Mouse (Mus musculus) urinary bladder, postnatal 4 days (tissue): ENCODE measurements at regions not wholly inside any gene's neighbourhood (a gene's known extent, or its start where the extent isn't known, plus 50 kb on each side); places are given as distances from the start of the nearest gene placed in this dataset.

ENCODE experiments used
- DNase-seq, 2 experiments: peaks; one replicate each; pipeline ENCODE4 v3.0.0; 2021 to 2022; ENCODE audit warnings: low spot score in 2 of 2

GRCm38 (mm10) chr8:103270035-103270434 is 484.6 kb upstream of the Cdh11 start:
- no peak for DNase-seq

DNA sequence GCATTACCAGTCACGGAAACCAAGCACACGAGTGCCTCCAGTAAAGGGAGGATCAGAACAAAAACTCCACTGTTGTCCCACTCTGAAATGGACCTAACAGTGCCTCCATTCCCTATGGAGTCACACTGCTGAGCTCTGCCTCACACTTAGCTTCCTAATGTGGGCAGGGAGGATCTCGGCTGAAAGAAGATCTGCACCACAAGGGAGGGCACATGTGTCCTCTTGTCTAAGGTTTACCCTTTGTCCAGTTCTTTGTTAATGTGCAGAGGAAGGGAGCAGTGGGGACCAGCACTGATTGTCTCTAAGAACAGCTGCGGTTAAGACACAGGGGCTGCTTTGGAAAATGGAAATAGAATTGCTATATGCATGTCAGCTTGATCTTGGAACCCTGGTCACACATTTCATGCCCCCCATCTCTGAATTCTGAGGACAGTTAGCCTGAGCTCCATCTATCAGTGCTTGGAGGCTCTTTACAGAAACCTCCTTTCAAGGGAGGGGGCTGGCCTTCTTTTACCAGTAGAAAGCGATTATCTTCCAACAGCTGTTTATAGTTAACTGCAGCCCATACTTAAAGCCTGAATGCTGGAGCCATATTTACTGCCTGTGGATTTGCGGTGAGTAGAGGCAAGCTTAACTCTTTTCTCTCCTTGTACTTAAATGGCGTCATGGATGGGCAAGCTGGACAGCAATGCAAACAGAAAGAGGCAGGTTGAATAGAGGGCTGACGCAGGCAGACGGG is 485.5 kb upstream of the Cdh11 start:
- no peak for DNase-seq

DNA sequence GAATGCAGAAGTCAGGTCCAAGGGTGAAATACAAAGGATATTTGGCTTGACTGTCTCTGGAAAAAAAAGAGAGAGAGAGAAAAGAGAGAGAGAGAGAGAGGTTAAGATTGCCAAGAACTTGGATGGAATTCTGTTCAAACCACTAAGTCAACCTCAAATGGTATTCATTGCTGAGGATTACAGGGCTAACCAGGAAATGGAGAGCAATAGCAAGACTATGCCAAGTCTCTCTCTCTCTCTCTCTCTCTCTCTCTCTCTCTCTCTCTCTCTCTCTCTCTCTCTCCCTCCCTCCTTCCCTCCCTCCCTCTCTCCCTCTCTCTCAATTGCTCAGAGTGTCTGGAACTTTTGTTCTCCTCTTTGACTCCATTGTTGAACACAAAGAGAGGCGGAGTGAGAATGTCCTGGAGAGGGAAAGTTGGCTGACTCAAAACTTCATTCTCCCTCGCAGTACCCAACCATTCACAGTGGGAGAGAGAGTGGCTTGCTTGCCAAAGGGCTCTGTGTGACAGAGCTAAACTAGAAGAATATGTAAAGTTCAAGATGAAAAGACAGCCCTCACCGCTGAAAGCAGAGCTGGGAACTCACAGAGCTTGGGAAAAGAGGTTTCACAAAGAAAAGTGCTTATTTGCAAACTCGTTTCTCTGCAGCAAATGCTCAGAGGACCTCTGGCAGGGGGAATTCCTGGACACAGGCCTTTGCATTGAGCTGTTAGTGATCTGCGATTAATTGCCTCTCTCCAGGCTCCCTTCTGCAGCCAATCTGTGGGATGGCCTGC is 487.1 kb upstream of the Cdh11 start:
- DNase-seq, result no peak

- DNase-seq, result no peak
Observed at GRCm38 (mm10) chr8:103273476-103273875, 488.0 kb upstream of the Cdh11 start.

GRCm38 (mm10) chr8:103281801-103282200 is 496.4 kb upstream of the Cdh11 start:
- no peak for DNase-seq

GRCm38 (mm10) chr8:103288561-103288974 is 503.1 kb upstream of the Cdh11 start:
- DNase-seq, result no peak

- no peak for DNase-seq
Observed at GRCm38 (mm10) chr8:103292896-103293295, 507.5 kb upstream of the Cdh11 start.

GRCm38 (mm10) chr8:103306476-103307183 is 521.2 kb upstream of the Cdh11 start:
- DNase-seq, result no peak

DNA sequence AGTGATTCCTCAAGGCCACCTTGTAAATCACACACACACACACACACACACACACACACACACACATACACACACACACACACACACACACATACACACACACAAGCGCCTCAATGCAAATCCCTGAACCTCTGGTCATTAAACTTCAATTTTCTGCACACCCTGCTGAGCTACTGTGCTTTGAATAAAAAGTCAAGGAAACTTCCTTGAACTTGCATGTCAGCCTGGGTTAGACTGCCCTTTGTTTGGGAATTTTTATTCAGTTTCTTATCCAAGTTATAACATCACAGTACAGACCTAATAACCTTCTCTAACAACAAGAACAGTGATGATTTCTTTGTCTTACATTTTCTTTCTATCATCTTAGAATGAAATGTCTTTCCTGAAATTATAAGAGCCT is 528.1 kb upstream of the Cdh11 start:
- DNase-seq, result no peak

GRCm38 (mm10) chr8:103314279-103315022 is 529.0 kb upstream of the Cdh11 start:
- no peak for DNase-seq

GRCm38 (mm10) chr8:103315742-103316141 is 530.3 kb upstream of the Cdh11 start:
- no peak for DNase-seq

DNA sequence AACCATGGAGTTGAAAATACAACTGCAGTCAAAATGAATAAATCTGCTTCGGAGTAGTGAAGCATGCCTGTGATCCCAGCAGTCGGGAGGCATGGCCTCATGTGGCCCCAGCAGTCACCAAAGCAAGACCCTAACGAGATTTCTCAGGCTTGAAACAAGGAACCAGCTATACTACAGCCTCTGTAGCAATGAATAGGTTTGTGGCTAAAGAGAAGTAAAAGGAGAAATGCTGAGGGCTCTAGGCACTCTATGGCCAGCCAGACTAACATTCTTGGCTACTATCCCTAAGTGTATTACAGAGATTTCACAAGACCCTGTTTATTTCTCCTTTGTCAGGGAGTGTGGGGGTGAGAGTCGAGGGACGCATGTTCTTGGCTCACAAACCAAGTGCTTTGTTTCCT is 531.2 kb upstream of the Cdh11 start:
- DNase-seq, result no peak

DNA sequence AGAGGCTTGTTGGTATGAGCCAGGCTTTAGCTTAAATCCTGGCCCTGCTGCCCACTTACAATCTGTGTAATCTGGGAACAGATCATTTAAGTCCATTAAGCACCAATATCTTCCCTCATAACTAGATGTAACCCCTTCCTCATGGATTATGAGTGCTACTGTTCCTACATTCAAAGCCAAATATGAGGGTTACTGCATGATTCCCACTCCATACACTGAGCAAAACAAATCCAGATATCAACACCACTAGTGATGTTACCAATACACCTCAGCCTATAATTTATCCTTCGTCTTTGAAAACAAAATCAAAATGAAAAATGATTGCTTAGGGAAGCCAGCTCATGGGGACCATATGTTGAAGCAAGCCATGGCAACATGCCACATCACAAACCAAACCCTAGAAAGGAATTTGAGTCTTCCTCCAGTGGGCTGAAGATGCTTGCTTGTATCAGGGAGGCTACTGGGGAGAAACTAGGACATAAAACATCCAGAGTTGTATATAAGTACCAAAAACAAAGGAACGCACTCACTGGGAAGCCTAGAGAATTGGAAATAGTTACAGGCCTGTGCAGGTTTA is 531.8 kb upstream of the Cdh11 start:
- no peak for DNase-seq

- no peak for DNase-seq
Observed at GRCm38 (mm10) chr8:103324016-103324665, 538.7 kb upstream of the Cdh11 start.

GRCm38 (mm10) chr8:103331415-103331814 is 546.0 kb upstream of the Cdh11 start:
- DNase-seq, result no peak

- DNase-seq, result no peak
Observed at GRCm38 (mm10) chr8:103337314-103337713, 551.9 kb upstream of the Cdh11 start.

GRCm38 (mm10) chr8:103339042-103339441 is 553.6 kb upstream of the Cdh11 start:
- DNase-seq, result no peak

DNA sequence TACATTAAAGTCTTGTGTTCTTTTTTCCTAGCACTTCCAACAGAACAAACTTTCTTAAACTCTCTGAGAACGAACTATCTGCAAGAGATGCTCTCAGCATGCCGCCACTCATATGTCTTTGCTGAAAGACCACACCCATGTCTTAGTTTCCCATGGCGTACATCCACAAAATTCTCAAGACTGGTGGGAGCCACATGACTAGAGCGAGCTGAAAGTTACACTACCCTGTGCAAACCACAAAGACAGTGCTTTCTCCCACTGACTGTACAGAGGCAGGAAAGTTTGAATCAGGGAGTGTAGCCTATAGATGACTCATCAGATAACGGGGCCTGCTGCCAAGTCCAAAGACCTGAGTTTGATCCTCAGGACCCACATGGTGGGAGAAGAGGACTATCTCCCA is 554.5 kb upstream of the Cdh11 start:
- DNase-seq, result no peak

DNA sequence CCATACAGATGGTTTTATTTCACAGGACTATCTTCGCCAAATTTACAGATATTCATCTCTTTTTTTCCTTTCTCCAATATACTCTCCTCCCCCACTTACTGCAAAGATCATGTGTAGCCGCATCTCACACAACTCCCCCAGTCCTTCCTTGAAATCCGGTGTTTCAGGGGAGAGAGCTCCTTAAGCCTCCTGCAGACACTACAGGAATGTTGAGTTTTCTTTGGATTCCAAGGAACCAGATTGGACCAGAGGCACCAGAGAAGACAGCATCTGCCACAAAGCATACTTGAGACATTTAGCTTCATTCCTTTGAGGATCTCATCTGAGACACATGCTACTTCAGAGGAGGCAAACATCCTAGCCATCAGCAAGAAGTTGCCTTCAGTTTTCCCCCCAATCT is 558.4 kb upstream of the Cdh11 start:
- no peak for DNase-seq

DNA sequence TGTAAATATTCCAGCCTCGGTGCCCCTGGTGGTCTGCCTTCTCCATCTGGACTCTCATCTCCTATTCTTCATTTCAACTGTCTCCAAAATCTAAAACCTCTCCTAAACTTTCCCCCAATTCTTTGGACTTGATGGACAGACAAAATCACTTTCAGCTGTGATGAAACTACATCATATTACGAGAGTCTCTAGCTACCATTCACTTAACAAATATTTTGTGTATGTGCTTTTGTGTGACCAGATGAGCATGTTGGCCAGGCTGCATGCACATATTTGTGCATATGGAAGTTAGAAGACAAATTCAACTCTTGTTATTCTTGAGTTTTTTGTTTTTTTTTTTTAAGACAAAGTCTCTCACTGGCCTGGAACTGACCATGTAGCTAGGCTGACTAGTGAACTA is 559.4 kb upstream of the Cdh11 start:
- no peak for DNase-seq
